Mouse (Mus musculus) thymus, adult 2 months (tissue): Measurements from ENCODE around the gene Trpv6. TPM values are rescaled to one million over a fixed set of nuclear protein-coding genes. Genes with fewer than 3 reads are reported as not detected.

Experiments
- DNase-seq: peaks from one replicate; pipeline ENCODE4 v3.0.0; 2021
- H3K27ac ChIP-seq: fragments of 200-500 bp; 2 replicates; pipeline ENCODE4 v1.5.1; 2012; ENCODE audit warnings: low read length, control low read depth; ENCODE audit not compliant: control insufficient read depth, insufficient read depth
- H3K27me3 ChIP-seq: fragments of 200-500 bp; 2 replicates; pipeline ENCODE4 v1.6.1; 2012; ENCODE audit warnings: mild to moderate bottlenecking, low read length, moderate library complexity, mixed read lengths; ENCODE audit not compliant: control insufficient read depth, insufficient read depth
- H3K36me3 ChIP-seq: fragments of 200-500 bp; 2 replicates; pipeline ENCODE4 v1.6.1; 2012; ENCODE audit warnings: mild to moderate bottlenecking, low read length, moderate library complexity; ENCODE audit not compliant: control insufficient read depth, insufficient read depth
- H3K4me1 ChIP-seq: fragments of 200-500 bp; replicated peaks from 2 replicates; pipeline ENCODE4 v1.6.1; 2012; ENCODE audit warnings: low read length; ENCODE audit not compliant: control insufficient read depth, insufficient read depth
- H3K4me3 ChIP-seq: fragments of 200-500 bp; 2 replicates; pipeline ENCODE4 v1.5.1; 2012; ENCODE audit warnings: mild to moderate bottlenecking, low read length, control low read depth, moderate library complexity; ENCODE audit not compliant: control insufficient read depth, insufficient read depth
- CTCF ChIP-seq: fragments of 200-500 bp; IDR thresholded peaks from 2 replicates; pipeline ENCODE4 v1.5.1; 2012; ENCODE audit warnings: mild to moderate bottlenecking, control low read depth, low read length, moderate library complexity, borderline replicate concordance; ENCODE audit not compliant: control insufficient read depth, poor library complexity, insufficient read depth; ENCODE audit errors: extremely low read depth
- POLR2A ChIP-seq: fragments of 200-500 bp; IDR thresholded peaks from 2 replicates; pipeline ENCODE4 v1.6.1; 2012; ENCODE audit warnings: mild to moderate bottlenecking, low read length, control low read depth, moderate library complexity; ENCODE audit not compliant: control insufficient read depth, poor library complexity, insufficient read depth; ENCODE audit errors: extremely low read depth
- WGBS: fragments of 180-500 bp; shearing (Covaris S2); methylation state at CpG from one replicate; pipeline ENCODE4 v1.1.7; 2018; 5-methylcytosine and 5-hydroxymethylcytosine counted together
- polyA plus RNA-seq: library from polyadenylated mRNA; depleted of rRNA; stranded (reverse); fragments of >200 nt; gene quantifications from 2 replicates; pipeline ENCODE4 v1.2.3, GENCODE M21; 2012

Gene Trpv6
- polyA plus RNA-seq, 1 experiment: 0.05 TPM

GRCm38 (mm10) chr6:41662320-41662719, 26.1 kb upstream of the Trpv6 start:
- peak; percentile 44 for DNase-seq
- H3K4me1 ChIP-seq: no peaks in the 10 kb centered on the region
- no peaks in the 10 kb centered on the region for H3K36me3 ChIP-seq
- 30% methylated on average over 2 of the region's 2 CpGs for WGBS
- H3K27me3 ChIP-seq: no peaks in the 10 kb centered on the region
- no peak overlapping the region for H3K4me3 ChIP-seq
- H3K27ac ChIP-seq: no peak overlapping the region
- TF ChIP-seq CTCF (no peak), POLR2A (no peak)

- no peak for DNase-seq
- Histone ChIP-seq H3K4me3 (no peak overlapping the region), H3K36me3 (no peaks in the 10 kb centered on the region), H3K27me3 (no peaks in the 10 kb centered on the region), H3K4me1 (0 out of 2 replicates have a peak, but pooled peaks cover 2% of the 10 kb centered on the region), H3K27ac (no peak overlapping the region)
- TF ChIP-seq CTCF (no peak), POLR2A (no peak)
- WGBS: 91% methylated on average over 1 of the region's 1 CpGs
Measured at GRCm38 (mm10) chr6:41658487-41658886, 22.3 kb upstream of the Trpv6 start.

- no peak for TF ChIP-seq CTCF
- no peak for TF ChIP-seq POLR2A
- Histone ChIP-seq H3K4me3 (no peak overlapping the region), H3K4me1 (0 out of 2 replicates have a peak, but pooled peaks cover 2% of the 10 kb centered on the region), H3K27ac (no peak overlapping the region), H3K27me3 (no peaks in the 10 kb centered on the region), H3K36me3 (no peaks in the 10 kb centered on the region)
- no peak for DNase-seq
- 14% methylated on average over 8 of the region's 8 CpGs for WGBS
Measured at GRCm38 (mm10) chr6:41654648-41655047, 18.4 kb upstream of the Trpv6 start.

GRCm38 (mm10) chr6:41653173-41653572, 17.0 kb upstream of the Trpv6 start:
- Histone ChIP-seq H3K27ac (no peak overlapping the region), H3K27me3 (no peaks in the 10 kb centered on the region), H3K36me3 (no peaks in the 10 kb centered on the region), H3K4me3 (no peak overlapping the region), H3K4me1 (0 out of 2 replicates have a peak, but pooled peaks cover 2% of the 10 kb centered on the region)
- TF ChIP-seq CTCF: no peak
- TF ChIP-seq POLR2A: no peak
- DNase-seq: no peak
- 62% methylated on average over 5 of the region's 5 CpGs for WGBS

- no peak overlapping the region for H3K4me3 ChIP-seq
- no peak overlapping the region for H3K27ac ChIP-seq
- no peak for TF ChIP-seq POLR2A
- no peak for TF ChIP-seq CTCF
- H3K4me1 ChIP-seq: no peaks in the 10 kb centered on the region
- H3K27me3 ChIP-seq: no peaks in the 10 kb centered on the region
- no peak for DNase-seq
- no peaks in the 10 kb centered on the region for H3K36me3 ChIP-seq
Measured at GRCm38 (mm10) chr6:41646672-41647071, 10.5 kb upstream of the Trpv6 start.

GRCm38 (mm10) chr6:41646220-41646619, 10.0 kb upstream of the Trpv6 start:
- H3K4me1 ChIP-seq: no peaks in the 10 kb centered on the region
- no peak for DNase-seq

GRCm38 (mm10) chr6:41643227-41643626, 7.0 kb upstream of the Trpv6 start:
- no peak for DNase-seq
- TF ChIP-seq CTCF (no peak), POLR2A (no peak)
- Histone ChIP-seq H3K27me3 (no peaks in the 10 kb centered on the region), H3K36me3 (no peaks in the 10 kb centered on the region), H3K4me1 (peaks cover 3% of the 10 kb centered on the region; the same call in 1 of the 2 replicates), H3K27ac (no peak overlapping the region), H3K4me3 (no peak overlapping the region)
- WGBS: 94% methylated on average over 3 of the region's 3 CpGs

More at GRCm38 (mm10) chr6:41646220-41646619, 10.0 kb upstream of the Trpv6 start:
- no peak overlapping the region for H3K27ac ChIP-seq
- TF ChIP-seq CTCF: no peak
- H3K36me3 ChIP-seq: no peaks in the 10 kb centered on the region
- H3K4me3 ChIP-seq: no peak overlapping the region
- 93% methylated on average over 3 of the region's 3 CpGs for WGBS
- no peaks in the 10 kb centered on the region for H3K27me3 ChIP-seq
